Mouse (Mus musculus) gastrocnemius, adult 2 months (tissue): ENCODE data around the gene Disp1. TPM values are rescaled to one million over a fixed set of nuclear protein-coding genes. Genes with fewer than 3 reads are reported as not detected.

ENCODE experiments used
- DNase-seq: peaks from one replicate; pipeline ENCODE4 v3.0.0; 2022
- H3K27ac ChIP-seq: fragments of 200-600 bp; 2 replicates; pipeline ENCODE4 v1.8.1; 2022; ENCODE audit warnings: mild to moderate bottlenecking
- H3K4me3 ChIP-seq: fragments of 200-600 bp; 2 replicates; pipeline ENCODE4 v1.8.1; 2022; ENCODE audit warnings: mild to moderate bottlenecking, moderate library complexity
- CTCF ChIP-seq: fragments of 200-600 bp; IDR thresholded peaks from 2 replicates; pipeline ENCODE4 v1.8.1; 2022; ENCODE audit warnings: antibody characterized with exemption, mild to moderate bottlenecking, moderate library complexity
- intact Hi-C: fragments of 180-260 bp; cut with DNase I; formaldehyde crosslinking; loops from one replicate; pipeline ENCODE4 v1.15.1; 2025
- total RNA-seq, 2 experiments: library from RNA; stranded (reverse); gene quantifications; 2 replicates each; pipeline ENCODE4 v1.2.3; 2021

Disp1 gene
- total RNA-seq, 2 experiments from 2014 or later = 3.3 to 4.6 TPM

DNA sequence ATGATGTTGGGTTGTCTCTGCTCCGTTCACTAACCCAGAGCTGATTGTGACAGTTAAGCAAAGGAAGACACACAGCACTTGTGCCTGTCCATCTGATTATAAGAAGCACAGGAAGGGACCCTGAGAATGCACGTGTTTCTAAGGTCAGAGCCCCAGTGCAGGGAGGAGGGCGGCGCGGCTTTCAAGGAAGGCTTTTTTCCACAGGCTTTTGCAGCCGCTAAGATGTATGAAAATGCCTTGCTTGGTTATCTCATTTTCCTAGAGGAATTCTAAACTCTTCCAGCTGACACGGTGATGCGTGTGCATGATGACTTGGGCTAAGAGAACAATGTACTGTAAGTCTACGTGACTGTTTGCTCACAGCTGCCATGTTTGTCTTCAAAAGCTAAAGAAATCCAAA lies 30.9 kb downstream of the Disp1 start:
- intact Hi-C loops = no loop called here
- DNase-seq = no peak
- Histone ChIP-seq H3K27ac (no peak overlapping the region), H3K4me3 (no peak overlapping the region)
- no peak for TF ChIP-seq CTCF

DNA sequence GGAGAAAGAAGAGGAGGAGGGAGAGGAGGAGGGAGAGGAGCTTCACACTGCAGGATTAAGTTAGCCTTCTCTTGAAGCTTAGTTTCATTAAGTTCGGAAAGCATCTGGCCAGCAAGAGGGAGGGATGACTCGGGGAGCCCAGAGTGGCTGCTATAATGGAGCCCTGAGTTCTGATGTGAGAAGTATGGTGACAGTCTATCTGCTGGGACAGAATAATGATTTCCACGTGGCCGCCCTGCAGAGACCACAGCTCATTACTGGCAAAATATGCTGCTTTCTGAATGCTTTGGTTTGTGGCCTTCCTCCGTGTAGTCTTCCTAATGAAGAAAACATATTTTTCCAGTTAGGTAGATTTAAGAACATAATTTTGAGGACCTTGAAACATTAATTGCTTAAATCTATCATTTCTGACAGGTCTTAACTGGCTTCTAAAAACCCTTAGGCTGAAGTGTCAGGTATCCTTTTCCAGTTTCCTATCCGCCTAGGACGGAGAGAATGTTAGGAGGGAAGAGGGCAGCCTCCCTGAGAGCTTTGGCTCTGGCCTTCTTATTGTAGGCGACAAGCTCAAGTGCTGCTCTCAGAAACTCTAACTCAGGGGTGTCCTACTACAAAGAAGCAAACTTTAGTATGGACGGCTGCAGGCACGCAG lies 32.2 kb downstream of the Disp1 start:
- TF ChIP-seq CTCF = no peak
- DNase-seq = no peak
- intact Hi-C loops = no loop called here
- Histone ChIP-seq H3K27ac (peak overlapping the region; percentile 67), H3K4me3 (peak overlapping the region; percentile 57)

DNA sequence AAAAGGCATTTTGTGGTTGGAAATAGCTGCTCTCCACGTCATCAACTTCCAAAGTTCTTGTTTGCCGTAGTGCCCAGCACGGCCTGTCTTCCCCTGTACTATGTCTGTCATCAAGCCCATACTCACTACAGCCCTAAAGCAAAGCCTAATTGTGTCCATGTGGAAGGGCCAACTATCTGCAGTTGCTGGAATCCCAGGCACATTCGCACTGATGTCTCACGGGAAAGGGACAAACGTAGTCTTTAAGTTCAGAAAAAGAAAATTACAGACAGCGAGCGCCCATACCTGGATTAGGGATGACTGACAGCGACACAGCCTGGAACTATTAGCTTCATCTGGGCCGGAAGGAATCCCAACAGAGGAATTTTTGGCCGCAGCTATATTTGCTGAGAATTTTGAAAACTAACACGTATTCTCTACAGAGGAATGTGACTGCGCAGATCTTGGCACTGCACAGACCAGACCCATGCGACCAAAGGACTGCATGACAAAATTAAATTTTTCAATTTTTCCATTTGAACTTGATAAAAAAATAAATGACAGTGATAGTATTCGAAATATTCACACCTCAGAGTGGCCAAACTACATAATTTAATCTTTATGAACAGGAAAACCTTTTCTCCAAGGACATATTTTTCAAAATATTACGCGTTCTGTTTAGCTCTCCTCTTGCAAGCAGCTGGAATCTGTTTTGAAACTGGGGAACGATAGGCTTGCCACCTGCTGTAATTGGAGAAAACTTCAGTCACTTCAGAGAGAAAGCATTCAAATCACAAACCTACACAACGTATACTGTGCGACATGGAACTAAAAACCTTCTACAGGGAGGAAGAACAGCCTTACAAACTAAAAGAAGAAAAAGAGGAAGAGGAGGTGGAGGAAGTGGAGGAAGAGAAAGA lies 33.0 kb downstream of the Disp1 start:
- TF ChIP-seq CTCF = no peak; the same call in 1 of the 2 replicates
- H3K4me3 ChIP-seq = peak overlapping the region; percentile 57
- intact Hi-C loops = no loop called here
- peak; percentile 46 for DNase-seq
- H3K27ac ChIP-seq = peak overlapping the region; percentile 67

DNA sequence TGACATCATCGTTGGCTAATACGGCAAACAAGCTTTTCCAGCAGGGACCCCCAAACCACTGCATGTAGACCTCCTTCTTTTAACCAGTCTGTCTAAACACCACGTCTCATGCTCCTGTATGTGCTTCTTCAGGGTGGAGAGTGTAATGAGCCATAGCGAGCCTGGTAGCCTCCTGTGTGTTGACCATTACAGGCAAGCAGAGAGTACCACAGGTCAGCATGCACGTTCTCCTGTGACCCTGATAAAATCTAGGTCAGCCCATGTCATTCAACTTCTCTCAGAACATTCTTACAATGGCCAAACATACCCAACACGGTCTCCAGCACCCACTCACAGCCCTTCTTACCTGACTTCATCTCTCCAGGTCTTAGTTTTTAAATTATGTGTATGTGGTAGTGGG lies 35.8 kb downstream of the Disp1 start:
- no peak for TF ChIP-seq CTCF
- intact Hi-C loops = no loop called here
- no peak overlapping the region for H3K27ac ChIP-seq
- no peak for DNase-seq
- H3K4me3 ChIP-seq = no peak overlapping the region

DNA sequence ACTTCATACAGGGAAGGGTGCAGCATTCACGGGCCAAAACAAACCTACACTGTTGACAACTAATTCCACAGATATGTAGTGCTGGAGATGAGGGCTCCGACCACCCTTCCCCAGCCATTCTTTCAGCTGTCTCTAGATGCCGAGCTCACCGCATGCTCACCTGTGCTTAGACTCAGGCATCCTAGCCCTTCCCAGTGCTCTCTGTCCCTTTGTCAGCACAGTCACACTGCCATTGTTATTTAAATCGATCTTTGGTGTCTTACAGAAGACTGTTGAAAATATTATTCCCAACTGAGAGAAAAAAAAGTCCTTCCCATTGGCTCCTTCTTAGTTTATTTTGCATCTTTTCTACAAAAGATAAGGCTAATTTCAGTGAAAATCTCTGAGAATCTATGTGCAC lies 36.6 kb downstream of the Disp1 start:
- no peak for DNase-seq
- TF ChIP-seq CTCF = no peak
- intact Hi-C loops = no loop called here
- Histone ChIP-seq H3K27ac (no peak overlapping the region), H3K4me3 (no peak overlapping the region)

DNA sequence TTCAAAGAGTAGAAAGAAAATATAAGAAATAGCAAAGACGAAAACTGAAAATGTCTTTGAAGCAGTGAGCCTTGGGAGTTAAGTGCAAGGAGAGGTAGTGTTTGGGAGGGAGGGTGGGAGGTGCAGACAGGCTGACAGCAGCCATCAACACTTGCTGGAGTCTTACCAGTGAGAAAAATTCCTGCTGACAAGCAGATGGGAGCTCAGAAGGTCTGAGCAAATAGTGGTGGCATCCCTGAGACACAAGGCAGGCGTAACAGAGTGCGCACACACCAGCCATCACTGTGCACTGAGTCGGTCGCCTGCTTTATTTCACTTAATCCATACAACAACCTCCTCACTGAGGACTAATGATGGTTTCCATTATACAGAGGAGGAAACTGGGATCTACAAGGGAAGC lies 37.8 kb downstream of the Disp1 start:
- H3K27ac ChIP-seq = no peak overlapping the region
- intact Hi-C loops = no loop called here
- DNase-seq = no peak

DNA sequence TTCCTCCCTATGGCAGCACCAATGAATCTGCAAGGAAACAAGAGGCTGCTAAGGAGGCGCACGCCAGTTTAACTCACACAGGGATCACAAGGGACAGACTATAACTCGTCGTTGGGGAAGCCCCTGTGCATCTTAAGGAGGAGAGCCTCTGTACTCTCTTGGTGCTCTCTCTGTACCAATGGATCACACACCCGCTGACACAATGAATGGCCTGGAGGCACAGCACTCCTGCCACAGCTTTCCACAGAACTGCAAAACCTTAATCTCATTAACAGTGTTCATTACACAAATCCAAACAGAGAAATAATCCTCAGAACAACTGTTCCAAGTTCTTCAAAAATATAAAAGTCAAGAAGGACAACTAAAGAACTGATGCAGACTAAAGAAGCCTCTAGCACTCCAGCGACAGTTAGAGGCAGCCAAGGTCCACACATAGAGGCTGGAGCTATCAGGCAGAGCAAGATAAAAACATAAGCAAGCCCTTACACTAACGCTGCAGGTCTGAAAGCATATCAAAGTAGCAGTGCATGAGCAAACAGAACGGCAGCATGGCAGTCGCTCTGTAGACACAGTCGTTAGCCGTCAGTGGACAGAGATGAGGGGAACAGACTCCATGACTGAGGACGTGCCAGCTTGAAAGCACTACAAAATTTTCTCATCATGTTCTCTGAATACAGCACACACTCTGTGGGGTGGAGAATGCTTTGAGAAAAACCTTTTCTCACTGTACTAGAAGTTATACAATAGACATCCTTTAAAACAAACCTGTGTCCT lies 38.5 kb downstream of the Disp1 start:
- Histone ChIP-seq H3K4me3 (no peak overlapping the region), H3K27ac (no peak overlapping the region)
- intact Hi-C loops = no loop called here
- DNase-seq = no peak
- no peak for TF ChIP-seq CTCF

More for the DNA sequence above, 37.8 kb downstream of the Disp1 start:
- TF ChIP-seq CTCF = no peak
- no peak overlapping the region for H3K4me3 ChIP-seq

DNA sequence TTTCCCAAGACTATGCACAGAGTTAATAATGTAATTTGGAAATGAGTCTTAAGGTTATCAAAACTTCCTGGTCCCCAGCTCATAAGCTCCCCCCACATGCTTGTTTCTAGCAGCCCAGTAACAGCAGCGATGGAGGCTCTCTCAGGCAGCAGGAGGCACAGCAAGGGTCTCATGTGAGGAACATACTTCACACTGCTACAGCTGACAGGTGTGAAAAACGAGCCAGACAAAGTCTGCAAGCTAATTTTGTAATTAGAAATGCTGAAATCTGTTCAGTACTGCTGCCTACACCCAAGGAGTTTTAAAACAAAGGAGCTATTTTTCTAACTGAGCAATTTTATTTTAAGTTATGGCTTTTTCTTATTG lies 40.3 kb downstream of the Disp1 start:
- H3K4me3 ChIP-seq = no peak overlapping the region
- DNase-seq = no peak
- no peak for TF ChIP-seq CTCF
- no peak overlapping the region for H3K27ac ChIP-seq
- intact Hi-C loops = no loop called here

DNA sequence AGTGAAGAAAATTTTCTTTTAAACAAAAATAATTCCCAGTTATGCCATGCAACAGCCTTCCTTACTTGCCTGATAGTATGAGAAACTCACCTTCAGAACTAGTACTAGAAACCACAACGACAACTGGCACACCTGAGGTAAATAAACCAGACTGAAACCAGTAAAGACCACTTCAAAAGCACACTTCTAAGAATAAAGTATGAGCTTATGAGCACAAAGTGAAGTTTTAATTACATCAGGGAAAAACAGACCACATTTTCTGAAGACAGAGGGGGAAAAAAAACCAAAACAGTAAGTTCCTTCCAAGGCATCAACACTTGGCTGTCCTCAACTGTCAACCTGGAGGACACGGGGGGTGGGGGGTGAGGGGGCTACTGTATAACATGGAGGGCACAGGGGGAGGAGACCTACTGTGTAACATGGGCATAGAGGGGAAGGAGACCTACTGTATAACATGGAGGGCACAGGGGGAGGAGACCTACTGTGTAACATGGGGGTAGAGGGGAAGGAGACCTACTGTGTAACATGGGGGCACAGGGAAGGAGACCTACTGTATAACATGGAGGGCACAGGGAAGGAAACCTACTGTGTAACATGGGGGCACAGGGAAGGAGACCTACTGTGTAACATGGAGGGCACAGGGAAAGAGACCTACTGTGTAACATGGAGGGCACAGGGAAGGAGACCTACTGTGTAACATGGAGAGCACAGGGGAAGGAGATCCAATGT lies 40.9 kb downstream of the Disp1 start:
- no peak overlapping the region for H3K27ac ChIP-seq
- intact Hi-C loops = no loop called here
- no peak overlapping the region for H3K4me3 ChIP-seq
- no peak for DNase-seq
- TF ChIP-seq CTCF = no peak

DNA sequence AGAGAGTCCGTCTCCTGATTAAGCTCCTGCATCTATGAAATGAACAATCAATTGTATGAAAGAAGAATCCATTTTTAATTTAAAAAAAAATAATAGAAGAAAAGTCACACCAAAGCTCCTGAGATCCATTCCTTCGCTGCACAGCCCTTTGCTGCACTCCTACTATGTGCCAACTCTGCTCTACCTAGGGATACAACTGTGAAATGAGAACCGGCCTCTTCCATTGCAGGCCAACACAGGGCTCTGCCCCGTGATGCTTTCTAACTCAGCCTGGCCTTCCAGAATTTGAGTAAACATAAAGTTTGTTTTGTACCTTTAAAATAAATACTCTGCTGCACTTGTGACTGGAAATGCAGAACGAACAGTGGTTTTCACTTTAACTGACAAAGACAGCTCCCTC lies 42.0 kb downstream of the Disp1 start:
- intact Hi-C loops = no loop called here
- H3K27ac ChIP-seq = no peak overlapping the region
- no peak for TF ChIP-seq CTCF

DNA sequence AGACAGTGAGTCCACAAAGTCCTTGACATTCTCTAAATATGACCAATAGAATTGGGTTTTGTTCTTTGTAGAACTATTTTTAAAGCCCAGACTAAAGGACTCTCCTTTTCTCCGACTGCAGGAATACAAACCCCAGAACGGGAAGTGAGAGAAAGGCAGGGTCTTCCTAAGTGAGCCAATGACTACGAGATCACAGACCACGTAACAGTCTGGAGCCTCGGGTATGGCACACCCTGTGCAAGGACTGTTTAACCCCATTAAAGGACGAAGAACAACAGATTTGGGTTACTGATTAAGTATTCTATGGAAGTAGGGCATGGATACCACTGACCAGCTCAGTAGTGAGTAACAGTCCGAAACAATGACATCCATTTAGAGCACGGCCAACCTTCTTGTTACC lies 46.1 kb downstream of the Disp1 start:
- no peak for TF ChIP-seq CTCF
- no peak for DNase-seq
- intact Hi-C loops = no loop called here
- Histone ChIP-seq H3K27ac (no peak overlapping the region), H3K4me3 (no peak overlapping the region)

More for the DNA sequence above, 42.0 kb downstream of the Disp1 start:
- DNase-seq = no peak
- H3K4me3 ChIP-seq = no peak overlapping the region

DNA sequence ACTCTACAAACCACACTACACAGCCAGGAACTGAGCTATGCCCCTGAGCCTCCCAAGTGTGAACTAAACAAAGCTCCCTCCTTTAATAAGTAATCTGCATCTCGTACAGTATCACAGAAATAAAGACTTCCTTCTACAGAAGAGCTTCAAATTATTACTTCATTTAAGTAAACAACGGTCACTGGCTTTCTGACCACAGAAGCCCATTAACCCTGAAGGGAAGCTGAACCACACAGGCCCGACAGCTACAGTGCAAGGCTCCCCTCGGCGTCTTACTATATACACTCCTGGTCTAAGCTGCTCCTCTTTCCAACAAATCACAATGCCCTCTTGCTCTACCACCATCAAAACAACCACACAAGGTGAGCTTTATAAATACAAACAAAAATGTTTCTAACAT lies 50.2 kb downstream of the Disp1 start:
- no peak for TF ChIP-seq CTCF
- intact Hi-C loops = no loop called here

DNA sequence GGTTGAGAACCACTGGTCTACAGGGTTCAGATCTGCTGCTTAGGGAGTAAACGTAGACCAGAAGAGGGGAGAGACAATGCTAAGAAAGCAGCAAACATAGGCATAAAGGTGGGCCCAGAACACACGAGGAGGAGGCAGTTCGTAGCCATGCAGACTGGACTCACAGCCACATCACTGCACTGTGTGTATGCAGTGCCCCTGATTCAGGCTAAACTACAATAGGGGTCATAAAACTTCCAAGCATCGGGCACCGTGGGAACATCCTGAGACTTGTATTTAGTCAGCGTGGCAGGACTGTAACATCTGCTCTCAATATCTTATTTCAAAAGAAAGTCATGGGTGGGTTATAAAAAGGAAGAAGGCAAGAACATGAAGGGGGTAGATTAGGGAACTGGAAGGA lies 52.9 kb downstream of the Disp1 start:
- peak overlapping the region; percentile 43; the same call in 1 of the 2 replicates for H3K27ac ChIP-seq
- no peak for DNase-seq
- intact Hi-C loops = no loop called here

More for the DNA sequence above, 50.2 kb downstream of the Disp1 start:
- no peak for DNase-seq
- H3K4me3 ChIP-seq = no peak overlapping the region
- no peak overlapping the region for H3K27ac ChIP-seq

More for the DNA sequence above, 52.9 kb downstream of the Disp1 start:
- H3K4me3 ChIP-seq = no peak overlapping the region
- no peak for TF ChIP-seq CTCF
